Mouse (Mus musculus): Measurements from ENCODE around the gene Olfr788. TPM values are rescaled to one million over a fixed set of nuclear protein-coding genes. Genes with fewer than 3 reads are reported as not detected.

Gene Olfr788
- not detected for total RNA-seq (2023)

DNA sequence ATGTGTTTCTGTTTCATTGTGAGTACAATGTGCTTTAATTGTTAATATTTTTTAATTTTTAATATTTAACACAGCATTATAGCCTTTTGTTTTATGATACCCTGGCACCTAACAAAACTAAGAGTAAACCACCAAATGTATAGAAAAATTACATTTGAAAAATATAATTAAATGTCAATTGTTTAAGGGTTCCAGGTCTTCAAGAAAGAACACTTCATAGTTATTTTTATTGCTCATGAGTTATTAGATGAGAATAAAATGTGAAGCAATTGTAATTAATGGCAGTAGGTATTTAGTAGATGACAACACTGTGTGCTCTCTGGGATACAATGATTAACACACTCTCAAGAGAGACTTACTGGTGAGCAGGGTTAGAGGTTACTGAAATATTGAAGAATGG lies at the start of gene Olfr788:
TSS of gene Olfr788 (plus strand) at position 301 of the 400 bp plus-strand sequence.

GRCm38 (mm10) chr10:129427006-129427405 lies 43.8 kb upstream of the Olfr788 start, which contains the start of gene Olfr786:
TSS of gene Olfr786 (plus strand) at chr10:129427306.

DNA sequence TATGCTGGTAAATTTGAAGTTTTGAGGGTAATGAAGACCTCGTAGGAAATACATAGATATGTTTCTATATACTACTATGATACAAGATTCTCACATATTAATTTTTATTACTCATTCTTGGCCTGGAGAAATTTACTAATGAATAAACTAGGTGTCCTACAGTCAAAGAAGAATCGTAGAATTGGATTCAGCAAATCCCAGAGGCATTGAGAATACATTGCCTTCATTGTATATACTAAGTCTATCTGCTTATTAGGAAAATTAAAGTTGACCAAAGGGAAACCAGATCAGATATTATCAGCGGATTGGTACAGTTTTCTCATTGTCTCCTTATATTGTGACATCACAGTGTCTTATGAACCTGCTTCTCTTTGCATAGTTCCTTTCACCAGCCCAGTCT lies 9.2 kb upstream of the Olfr788 start, which contains the start of gene Olfr787:
TSS of gene Olfr787 (plus strand) at position 301 of the 400 bp plus-strand sequence.

DNA sequence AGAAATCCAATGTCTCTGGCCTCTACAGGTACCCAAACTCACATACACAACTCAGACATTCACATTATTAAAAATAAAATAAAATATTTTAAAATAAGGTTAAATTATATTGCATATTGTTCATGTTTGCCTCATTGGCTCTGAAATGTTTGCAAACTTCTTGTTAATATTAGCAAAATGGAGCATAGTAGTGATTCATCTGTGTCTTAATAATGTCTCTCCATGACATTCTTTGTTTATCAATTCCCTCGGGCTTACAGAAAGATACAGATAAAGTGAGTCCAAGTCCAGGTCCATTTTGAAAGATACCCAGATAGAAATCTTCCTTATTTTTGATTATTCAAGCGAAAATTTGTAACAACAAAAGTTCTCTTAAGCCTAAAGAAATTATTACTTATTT lies 13.7 kb downstream of the Olfr788 start, which contains the start of gene Olfr789:
TSS of gene Olfr789 (plus strand) at position 301 of the 400 bp plus-strand sequence.

GRCm38 (mm10) chr10:129498192-129498591 lies 27.4 kb downstream of the Olfr788 start, which contains the start of gene Olfr790:
TSS of gene Olfr790 (plus strand) at chr10:129498492.

DNA sequence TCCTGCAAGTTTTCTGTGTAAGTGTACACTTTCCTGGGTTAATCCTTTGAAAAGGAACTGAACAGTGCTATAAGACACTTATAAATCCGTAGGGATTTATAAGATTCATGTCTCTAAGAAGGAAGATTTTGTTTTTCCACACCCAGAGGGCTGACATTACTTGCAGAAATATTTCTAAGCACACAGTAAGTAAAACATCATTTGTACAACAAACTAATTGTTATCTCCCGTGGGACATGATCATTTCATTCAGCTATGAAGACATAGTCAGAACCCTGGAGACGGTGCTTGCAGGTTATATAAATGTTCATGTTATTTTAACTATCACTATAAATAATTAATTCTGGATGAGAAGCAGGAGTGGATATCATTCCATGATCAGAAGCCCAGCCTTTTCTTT lies 50.7 kb downstream of the Olfr788 start, which contains the start of gene Olfr791:
TSS of gene Olfr791 (plus strand) at position 301 of the 400 bp plus-strand sequence.

Other genes with a start within 250 kb of the Olfr788 start
- not detected for gene Olfr774, start 234.8 kb upstream of the Olfr788 start, total RNA-seq (2023)
- gene Olfr775, start 222.6 kb upstream of the Olfr788 start, total RNA-seq (2023): not detected
- not detected for gene Olfr776, start 211.9 kb upstream of the Olfr788 start, total RNA-seq (2023)
- not detected for gene Olfr777, start 199.5 kb upstream of the Olfr788 start, total RNA-seq (2023)
- not detected for gene Olfr780, start 152.9 kb upstream of the Olfr788 start, total RNA-seq (2023)
- gene Olfr781, start 142.1 kb upstream of the Olfr788 start, total RNA-seq (2023): not detected
- not detected for gene Olfr782, start 122.1 kb upstream of the Olfr788 start, total RNA-seq (2023)
- under 1 TPM in 1 of 2 experiments, not detected in 1; 0.13 TPM for gene Olfr784, start 86.9 kb upstream of the Olfr788 start, total RNA-seq (2023)
- not detected for gene Olfr785, start 65.6 kb upstream of the Olfr788 start, total RNA-seq (2023)
- gene Olfr786, start 43.7 kb upstream of the Olfr788 start, total RNA-seq (2023): not detected
- gene Olfr787, start 9.1 kb upstream of the Olfr788 start, total RNA-seq (2023): not detected
- gene Olfr789, start 13.8 kb downstream of the Olfr788 start, total RNA-seq (2023): not detected
- gene Olfr790, start 27.5 kb downstream of the Olfr788 start, total RNA-seq (2023): not detected
- not detected for gene Olfr791, start 50.8 kb downstream of the Olfr788 start, total RNA-seq (2023)
- not detected for gene Olfr792, start 68.2 kb downstream of the Olfr788 start, total RNA-seq (2023)
- gene Olfr794, start 96.7 kb downstream of the Olfr788 start, total RNA-seq (2023): not detected
- not detected for gene Olfr796, start 141.6 kb downstream of the Olfr788 start, total RNA-seq (2023)
- not detected for gene Olfr798, start 156.9 kb downstream of the Olfr788 start, total RNA-seq (2023)
- not detected for gene Olfr799, start 166.5 kb downstream of the Olfr788 start, total RNA-seq (2023)
- not detected for gene Olfr800, start 186.7 kb downstream of the Olfr788 start, total RNA-seq (2023)
- gene Olfr801, start 202.9 kb downstream of the Olfr788 start, total RNA-seq (2023): not detected
- gene Olfr802, start 217.2 kb downstream of the Olfr788 start, total RNA-seq (2023): not detected
- not detected for gene Olfr803, start 223.3 kb downstream of the Olfr788 start, total RNA-seq (2023)
- not detected for gene Olfr804, start 232.2 kb downstream of the Olfr788 start, total RNA-seq (2023)

Data from neutrophil, adult 83 days (primary cell).